Mouse (Mus musculus): ENCODE data around the gene Dhrs11. TPM values are rescaled to one million over a fixed set of nuclear protein-coding genes. Genes with fewer than 3 reads are reported as not detected.
"Not testable (repeated sequence)": the region's sequence is repeated elsewhere in the genome, so short reads cannot be mapped to it uniquely, and the experiment has no call there.

Dhrs11 gene
- total and polyA plus RNA-seq, 2 experiments from 2014 or later = 14.3 to 16.4 TPM

GRCm38 (mm10) chr11:84846741-84847474, 18.1 kb upstream of the Dhrs11 start:
- no peak overlapping the region for H3K9ac ChIP-seq (replicated peaks; ENCODE audit: low read length)
- H3K27me3 ChIP-seq (ENCODE audit: insufficient read depth, low read length) = no peaks in the 10 kb centered on the region
- peaks cover 19% of the 10 kb centered on the region for H3K36me3 ChIP-seq (ENCODE audit: insufficient read depth, low read length)
- ATAC-seq = no peak
- DNase-seq (ENCODE audit: low spot score) = no peak
- H3K4me1 ChIP-seq (ENCODE audit: insufficient read depth, low read length) = no peaks in the 10 kb centered on the region
- TF ChIP-seq CTCF (IDR thresholded peaks at IDR 0.05; ENCODE audit: low read depth) = no peak
- no peak overlapping the region for H3K4me3 ChIP-seq (ENCODE audit: low read length)
- H3K4me2 ChIP-seq (ENCODE audit: low read depth, low read length) = no peak overlapping the region
- H3K27ac ChIP-seq = no peak overlapping the region
- H3K9me3 ChIP-seq (ENCODE audit: low read length) = no peaks in the 10 kb centered on the region
- 94% methylated on average over 15 of the region's 15 CpGs for WGBS

- DNase-seq (ENCODE audit: low spot score) (no peak), ATAC-seq (no peak)
- no peak overlapping the region for H3K4me2 ChIP-seq (ENCODE audit: low read depth, low read length)
- H3K4me3 ChIP-seq (ENCODE audit: low read length) = no peak overlapping the region
- no peaks in the 10 kb centered on the region for H3K4me1 ChIP-seq (ENCODE audit: insufficient read depth, low read length)
- H3K27me3 ChIP-seq (ENCODE audit: insufficient read depth, low read length) = no peaks in the 10 kb centered on the region
- TF ChIP-seq CTCF (IDR thresholded peaks at IDR 0.05; ENCODE audit: low read depth) = no peak
- H3K9ac ChIP-seq (replicated peaks; ENCODE audit: low read length) = no peak overlapping the region
- WGBS = 95% methylated on average over 2 of the region's 2 CpGs
- H3K9me3 ChIP-seq (ENCODE audit: low read length) = no peaks in the 10 kb centered on the region
- H3K36me3 ChIP-seq (ENCODE audit: insufficient read depth, low read length) = peaks cover 42% of the 10 kb centered on the region
- H3K27ac ChIP-seq = no peak overlapping the region
These were observed 10.5 kb upstream of the Dhrs11 start for GRCm38 (mm10) chr11:84839330-84839729.

GRCm38 (mm10) chr11:84829495-84829894, 701 bp upstream of the Dhrs11 start:
- Histone ChIP-seq H3K4me3 (ENCODE audit: low read length) (peak overlapping the region; percentile 65), H3K27ac (peak overlapping the region; percentile 81), H3K4me2 (ENCODE audit: low read depth, low read length) (peak overlapping the region; percentile 93), H3K9ac (replicated peaks; ENCODE audit: low read length) (peak overlapping the region; percentile 64; the same call in 1 of the 2 replicates)
- not testable (repeated sequence) for DNase-seq (ENCODE audit: low spot score); H3K9me3 ChIP-seq (ENCODE audit: low read length); H3K36me3 ChIP-seq (ENCODE audit: insufficient read depth, low read length); H3K4me1 ChIP-seq (ENCODE audit: insufficient read depth, low read length); H3K27me3 ChIP-seq (ENCODE audit: insufficient read depth, low read length); ATAC-seq
- WGBS = 81% methylated on average over 11 of the region's 11 CpGs

GRCm38 (mm10) chr11:84827901-84828503, 792 bp downstream of the Dhrs11 start:
- WGBS = 38% methylated on average over 3 of the region's 3 CpGs
- H3K4me3 ChIP-seq (ENCODE audit: low read length) = peak overlapping the region; percentile 65
- no peaks in the 10 kb centered on the region for H3K9me3 ChIP-seq (ENCODE audit: low read length)
- no peaks in the 10 kb centered on the region; the same call in 1 of the 2 replicates for H3K36me3 ChIP-seq (ENCODE audit: insufficient read depth, low read length)
- TF ChIP-seq CTCF (IDR thresholded peaks at IDR 0.05; ENCODE audit: low read depth) = no peak
- ATAC-seq (no peak), DNase-seq (ENCODE audit: low spot score) (no peak)
- H3K27ac ChIP-seq = 0 out of 2 replicates have a peak overlapping the region, but pooled peaks have one; percentile 81
- H3K9ac ChIP-seq (replicated peaks; ENCODE audit: low read length) = peak overlapping the region; percentile 64
- H3K27me3 ChIP-seq (ENCODE audit: insufficient read depth, low read length) = no peaks in the 10 kb centered on the region
- peak overlapping the region; percentile 93 for H3K4me2 ChIP-seq (ENCODE audit: low read depth, low read length)
- H3K4me1 ChIP-seq (ENCODE audit: insufficient read depth, low read length) = peaks cover 3% of the 10 kb centered on the region; the same call in 1 of the 2 replicates

- H3K9ac ChIP-seq (replicated peaks; ENCODE audit: low read length) = no peak overlapping the region
- ATAC-seq (no peak), DNase-seq (ENCODE audit: low spot score) (no peak)
- H3K36me3 ChIP-seq (ENCODE audit: insufficient read depth, low read length) = no peaks in the 10 kb centered on the region; the same call in 1 of the 2 replicates
- TF ChIP-seq CTCF (IDR thresholded peaks at IDR 0.05; ENCODE audit: low read depth) = no peak
- H3K27me3 ChIP-seq (ENCODE audit: insufficient read depth, low read length) = no peaks in the 10 kb centered on the region
- H3K9me3 ChIP-seq (ENCODE audit: low read length) = no peaks in the 10 kb centered on the region
- H3K4me1 ChIP-seq (ENCODE audit: insufficient read depth, low read length) = peaks cover 3% of the 10 kb centered on the region; the same call in 1 of the 2 replicates
- no peak overlapping the region for H3K27ac ChIP-seq
- H3K4me3 ChIP-seq (ENCODE audit: low read length) = no peak overlapping the region
- 0 out of 2 replicates have a peak overlapping the region, but pooled peaks have one; percentile 8 for H3K4me2 ChIP-seq (ENCODE audit: low read depth, low read length)
These were observed 1.3 kb downstream of the Dhrs11 start for GRCm38 (mm10) chr11:84827492-84827891.

- Histone ChIP-seq H3K9me3 (ENCODE audit: low read length) (no peaks in the 10 kb centered on the region), H3K36me3 (ENCODE audit: insufficient read depth, low read length) (no peaks in the 10 kb centered on the region; the same call in 1 of the 2 replicates), H3K4me3 (ENCODE audit: low read length) (no peak overlapping the region), H3K4me2 (ENCODE audit: low read depth, low read length) (no peak overlapping the region), H3K27ac (no peak overlapping the region), H3K4me1 (ENCODE audit: insufficient read depth, low read length) (peaks cover 3% of the 10 kb centered on the region; the same call in 1 of the 2 replicates), H3K27me3 (ENCODE audit: insufficient read depth, low read length) (no peaks in the 10 kb centered on the region), H3K9ac (replicated peaks; ENCODE audit: low read length) (no peak overlapping the region)
- no peak for TF ChIP-seq CTCF (IDR thresholded peaks at IDR 0.05; ENCODE audit: low read depth)
- 45% methylated on average over 3 of the region's 3 CpGs for WGBS
- ATAC-seq = no peak
- peak; percentile 54 for DNase-seq (ENCODE audit: low spot score)
These were observed 2.6 kb downstream of the Dhrs11 start for GRCm38 (mm10) chr11:84826185-84826584.

Measured in hindbrain, postnatal 0 days (tissue).